Mouse (Mus musculus) testis, adult 2 months (tissue): ENCODE results near the gene Jchain.

Experiments
- CTCF ChIP-seq: fragments of 200-500 bp; IDR thresholded peaks from 2 replicates; pipeline ENCODE4 v1.5.1; 2012; ENCODE audit warnings: low read depth, mild to moderate bottlenecking, inconsistent platforms, low read length, moderate library complexity; ENCODE audit not compliant: control insufficient read depth, insufficient read depth, insufficient replicate concordance
- POLR2A ChIP-seq: fragments of 200-500 bp; IDR thresholded peaks from 2 replicates; pipeline ENCODE4 v1.6.1; 2012; ENCODE audit warnings: low read depth, mild to moderate bottlenecking, inconsistent platforms, low read length, moderate library complexity; ENCODE audit not compliant: control insufficient read depth

GRCm38 (mm10) chr5:88489004-88489403, 38.7 kb downstream of the Jchain start:
- TF ChIP-seq POLR2A (no peak), CTCF (no peak)
